ENCODE assay signal across 8 mouse cellular contexts in genomic region chr14:25585545-25586301, GRCm38 (mm10).
A peak's percentile ranks its signal among the peaks of the same experiment; 100 is the strongest.
DNase-seq lines count a peak whose midpoint lies in the region; ATAC-seq and TF ChIP-seq lines count a peak whose summit lies in the region.

No protein-coding gene starts in this region.

- H3K36me3 ChIP-seq in forebrain, embryonic 15.5 days = peaks cover 19% of the 10 kb centered on the region
- H3K36me3 ChIP-seq in intestine, embryonic 15.5 days = peaks cover 30% of the 10 kb centered on the region
- peaks cover 46% of the 10 kb centered on the region for H3K36me3 ChIP-seq in midbrain, embryonic 12.5 days
- H3K36me3 ChIP-seq in stomach, embryonic 16.5 days (ENCODE audit: control insufficient read depth, insufficient read depth, low read length) = 0 out of 2 replicates have a peak, but pooled peaks cover 5% of the 10 kb centered on the region

- H3K9me3 ChIP-seq in forebrain, embryonic 15.5 days = no peaks in the 10 kb centered on the region
- no peaks in the 10 kb centered on the region for H3K9me3 ChIP-seq in intestine, embryonic 15.5 days
- H3K9me3 ChIP-seq in midbrain, embryonic 12.5 days = no peaks in the 10 kb centered on the region
- H3K9me3 ChIP-seq in stomach, embryonic 16.5 days (replicated peaks; ENCODE audit: control insufficient read depth, low read length) = no peaks in the 10 kb centered on the region

- H3K4me2 ChIP-seq in forebrain, embryonic 15.5 days (replicated peaks) = peak overlapping the region; percentile 28
- H3K4me2 ChIP-seq in intestine, embryonic 15.5 days (replicated peaks) = peak overlapping the region; percentile 28
- H3K4me2 ChIP-seq in midbrain, embryonic 12.5 days (replicated peaks) = peak overlapping the region; percentile 29
- no peak overlapping the region for H3K4me2 ChIP-seq in stomach, embryonic 16.5 days (ENCODE audit: low read depth, low read length)

- peak overlapping the region; percentile 41 for H3K9ac ChIP-seq in forebrain, embryonic 15.5 days (replicated peaks)
- H3K9ac ChIP-seq in intestine, embryonic 15.5 days = 0 out of 2 replicates have a peak overlapping the region, but pooled peaks have one; percentile 8
- peak overlapping the region; percentile 54 for H3K9ac ChIP-seq in midbrain, embryonic 12.5 days (replicated peaks)
- peak overlapping the region; percentile 61 for H3K9ac ChIP-seq in stomach, embryonic 16.5 days (ENCODE audit: low read length)

- H3K27ac ChIP-seq in cerebellum, adult 2 months (ENCODE audit: insufficient read depth, low read length) = peak overlapping the region; percentile 6; the same call in 1 of the 2 replicates
- peak overlapping the region; percentile 99 for H3K27ac ChIP-seq in forebrain, embryonic 15.5 days (replicated peaks)
- H3K27ac ChIP-seq in intestine, embryonic 15.5 days = peak overlapping the region; percentile 87
- H3K27ac ChIP-seq in midbrain, embryonic 12.5 days (replicated peaks) = peak overlapping the region; percentile 98
- peak overlapping the region; percentile 84 for H3K27ac ChIP-seq in stomach, embryonic 16.5 days (ENCODE audit: low read length)

- 11% methylated on average over 21 of the region's 21 CpGs for WGBS in cerebellum, adult 2 months
- WGBS in forebrain, embryonic 15.5 days = 4% methylated on average over 21 of the region's 21 CpGs
- WGBS in intestine, embryonic 15.5 days = 30% methylated on average over 21 of the region's 21 CpGs
- 15% methylated on average over 21 of the region's 21 CpGs for WGBS in midbrain, embryonic 12.5 days
- 29% methylated on average over 21 of the region's 21 CpGs for WGBS in stomach, embryonic 16.5 days

- H3K4me3 ChIP-seq in cerebellum, adult 2 months (replicated peaks; ENCODE audit: insufficient read depth, low read depth, low read length) = no peak overlapping the region
- H3K4me3 ChIP-seq in forebrain, embryonic 15.5 days = no peak overlapping the region
- H3K4me3 ChIP-seq in intestine, embryonic 15.5 days (replicated peaks) = no peak overlapping the region
- no peak overlapping the region for H3K4me3 ChIP-seq in midbrain, embryonic 12.5 days
- no peak overlapping the region for H3K4me3 ChIP-seq in stomach, embryonic 16.5 days (replicated peaks; ENCODE audit: low read length)

- H3K27me3 ChIP-seq in cerebellum, adult 2 months (ENCODE audit: control insufficient read depth, insufficient read depth, low read length) = no peaks in the 10 kb centered on the region
- no peaks in the 10 kb centered on the region for H3K27me3 ChIP-seq in forebrain, embryonic 15.5 days
- no peaks in the 10 kb centered on the region for H3K27me3 ChIP-seq in intestine, embryonic 15.5 days (replicated peaks)
- H3K27me3 ChIP-seq in midbrain, embryonic 12.5 days = no peaks in the 10 kb centered on the region
- H3K27me3 ChIP-seq in stomach, embryonic 16.5 days (ENCODE audit: control insufficient read depth, insufficient read depth, low read length) = no peaks in the 10 kb centered on the region

- peak; percentile 55 for DNase-seq in gastrocnemius, adult 18-20 months (ENCODE audit: low spot score)
- no peak for DNase-seq in gastrocnemius, postnatal 4 days (ENCODE audit: low spot score in 2 of 2)
- peak; percentile 75 to 82 for DNase-seq in cerebellum, adult 2 months

- peaks cover 62% of the 10 kb centered on the region for H3K4me1 ChIP-seq in cerebellum, adult 2 months (ENCODE audit: control insufficient read depth, insufficient read depth, low read length)
- peaks cover 68% of the 10 kb centered on the region for H3K4me1 ChIP-seq in forebrain, embryonic 15.5 days
- H3K4me1 ChIP-seq in intestine, embryonic 15.5 days (replicated peaks) = peaks cover 56% of the 10 kb centered on the region
- peaks cover 70% of the 10 kb centered on the region for H3K4me1 ChIP-seq in midbrain, embryonic 12.5 days
- peaks cover 58% of the 10 kb centered on the region for H3K4me1 ChIP-seq in stomach, embryonic 16.5 days (ENCODE audit: control insufficient read depth, insufficient read depth, low read length)

- no peak for TF ChIP-seq POLR2A in cerebellum, adult 2 months (IDR thresholded peaks at IDR 0.05; ENCODE audit: borderline replicate concordance, insufficient read depth, low read length)

- ATAC-seq in forebrain, embryonic 15.5 days (replicated peaks) = peak; percentile 85
- ATAC-seq in intestine, embryonic 15.5 days = peak; percentile 60
- peak; percentile 79 for ATAC-seq in midbrain, embryonic 12.5 days (ENCODE audit: low FRiP score, low read depth)
- ATAC-seq in stomach, embryonic 16.5 days (ENCODE audit: insufficient read depth, low FRiP score) = peak; percentile 58
- ATAC-seq in megakaryocyte-erythroid progenitor cell, adult 5-6 weeks (replicated peaks; ENCODE audit: low FRiP score, low TSS enrichment, poor library complexity, severe bottlenecking) = no peak

- TF ChIP-seq CTCF in cerebellum, adult 2 months (IDR thresholded peaks at IDR 0.05; ENCODE audit: borderline replicate concordance, insufficient read depth, low read depth, low read length) = no peak

Comparison
In these comparisons a context has a peak if more than half of its experiments do, and no peak if none do; other contexts are left out.
1. DNase-seq: peak in gastrocnemius, adult 18-20 months (single experiment) and cerebellum, adult 2 months (2 of 2); none in gastrocnemius, postnatal 4 days (0 of 2).
2. H3K27ac ChIP-seq: peak in every context shown above with its lines; median percentile 99 in forebrain, embryonic 15.5 days; 98 in midbrain, embryonic 12.5 days; 87 in intestine, embryonic 15.5 days; 84 in stomach, embryonic 16.5 days; 6 in cerebellum, adult 2 months.
3. H3K9ac ChIP-seq: peak in every context shown above with its lines; median percentile 61 in stomach, embryonic 16.5 days; 54 in midbrain, embryonic 12.5 days; 41 in forebrain, embryonic 15.5 days; 8 in intestine, embryonic 15.5 days.